Mouse (Mus musculus) spleen, adult 2 months (tissue): Measurements from ENCODE around the gene Polr1e.

Source experiments
- CTCF ChIP-seq: fragments of 200-500 bp; IDR thresholded peaks from 2 replicates; pipeline ENCODE4 v1.5.1; 2011; ENCODE audit warnings: mild to moderate bottlenecking, inconsistent platforms; ENCODE audit not compliant: insufficient read depth, insufficient read length, insufficient replicate concordance; ENCODE audit errors: extremely low read depth
- POLR2A ChIP-seq: fragments of 200-500 bp; IDR thresholded peaks from 2 replicates; pipeline ENCODE4 v1.6.1; 2011; ENCODE audit warnings: low read depth, low read length, inconsistent platforms

GRCm38 (mm10) chr4:45036571-45036970, 18.2 kb downstream of the Polr1e start:
- TF ChIP-seq CTCF = no peak
- TF ChIP-seq POLR2A = no peak
